Mouse (Mus musculus) bone marrow macrophage, adult 2 months (primary cell): ENCODE measurements around the gene Tmem28. TPM values are rescaled to one million over a fixed set of nuclear protein-coding genes. Genes with fewer than 3 reads are reported as not detected.

Source experiments
- H3K27ac ChIP-seq: 2 replicates; pipeline ENCODE4 v1.5.1; 2012; ENCODE audit warnings: low read depth, low read length; ENCODE audit not compliant: insufficient read depth
- H3K4me1 ChIP-seq: 2 replicates; pipeline ENCODE4 v1.6.1; 2012; ENCODE audit warnings: low read length; ENCODE audit not compliant: control insufficient read depth, insufficient read depth
- H3K4me3 ChIP-seq: 2 replicates; pipeline ENCODE4 v1.5.1; 2012; ENCODE audit warnings: mild to moderate bottlenecking, low read length, moderate library complexity; ENCODE audit not compliant: insufficient read depth
- CTCF ChIP-seq: IDR thresholded peaks from 2 replicates; pipeline ENCODE4 v1.5.1; 2012; ENCODE audit warnings: low read depth, mild to moderate bottlenecking, low read length, moderate library complexity
- POLR2A ChIP-seq: IDR thresholded peaks from 2 replicates; pipeline ENCODE4 v1.6.1; 2012; ENCODE audit warnings: mild to moderate bottlenecking, low read depth, low read length, borderline replicate concordance
- polyA plus RNA-seq: library from polyadenylated mRNA; stranded (reverse); fragments of >200 nt; gene quantifications from 2 replicates; pipeline ENCODE4 v1.2.4, GENCODE M21; 2012; ENCODE audit not compliant: missing spikeins, insufficient read depth, insufficient read length

Tmem28 gene
- polyA plus RNA-seq, 1 experiment, result not detected

GRCm38 (mm10) chrX:99872632-99873201, 51.9 kb downstream of the Tmem28 start:
- no peak overlapping the region for H3K4me3 ChIP-seq
- H3K4me1 ChIP-seq, result no peaks in the 10 kb centered on the region
- TF ChIP-seq POLR2A, result no peak
- no peak for TF ChIP-seq CTCF
- H3K27ac ChIP-seq, result no peak overlapping the region

DNA sequence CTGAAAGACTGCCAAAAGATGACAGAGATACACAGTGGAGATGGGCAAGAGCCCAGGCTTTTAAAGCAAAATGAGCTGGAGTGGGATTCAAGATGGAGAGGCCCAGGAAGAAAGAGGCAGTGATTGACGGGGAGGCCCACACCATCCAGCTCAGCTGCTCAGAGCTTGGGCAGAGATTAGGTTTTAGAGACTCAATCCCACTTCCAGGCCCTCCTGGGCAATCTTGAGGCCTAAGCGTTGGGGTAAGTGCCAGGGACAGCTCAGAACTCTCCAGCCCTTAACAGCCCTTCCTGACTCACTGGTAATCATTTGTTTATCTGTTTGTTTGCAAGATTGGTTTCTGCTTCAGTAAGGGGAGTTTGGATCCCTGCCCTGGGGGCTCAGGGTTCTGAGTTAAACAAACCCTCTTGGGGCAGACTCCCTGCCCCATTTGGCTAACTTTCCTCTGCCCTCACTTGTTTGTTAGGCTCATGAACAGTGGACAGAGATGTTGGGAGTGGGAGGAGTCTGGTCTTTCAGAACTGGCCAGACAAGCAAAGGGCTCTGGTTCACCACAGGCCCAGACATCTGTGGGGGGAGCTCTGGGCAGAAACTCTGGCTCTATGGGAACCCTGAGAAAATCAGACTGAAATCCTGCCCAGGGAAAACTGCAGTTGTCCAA, 52.6 kb downstream of the Tmem28 start:
- no peak overlapping the region for H3K27ac ChIP-seq
- TF ChIP-seq POLR2A (no peak), CTCF (no peak)
- no peaks in the 10 kb centered on the region for H3K4me1 ChIP-seq
- no peak overlapping the region for H3K4me3 ChIP-seq

DNA sequence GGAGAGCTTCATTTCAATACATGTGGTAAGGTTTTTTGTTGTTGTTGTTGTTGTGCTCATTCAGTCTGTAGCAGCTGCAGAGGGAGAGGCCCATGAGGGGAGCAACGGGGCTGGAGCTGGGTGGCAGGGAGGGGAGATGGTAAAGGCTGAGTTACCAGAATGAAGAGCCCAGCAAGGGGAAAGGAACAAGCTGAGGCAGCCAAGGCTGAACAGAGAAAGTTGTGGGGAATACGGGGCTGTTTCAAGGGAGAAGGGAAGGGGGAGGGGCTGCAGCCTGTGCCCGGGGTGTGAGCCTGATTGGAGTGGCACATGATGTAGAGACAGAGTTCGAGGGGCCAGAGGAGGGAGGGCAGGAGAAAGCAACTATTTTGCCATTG, 53.1 kb downstream of the Tmem28 start:
- Histone ChIP-seq H3K4me1 (no peaks in the 10 kb centered on the region), H3K4me3 (no peak overlapping the region), H3K27ac (no peak overlapping the region)
- TF ChIP-seq POLR2A, result no peak
- no peak for TF ChIP-seq CTCF

GRCm38 (mm10) chrX:99876781-99877180, 56.0 kb downstream of the Tmem28 start:
- Histone ChIP-seq H3K4me1 (no peaks in the 10 kb centered on the region), H3K27ac (no peak overlapping the region), H3K4me3 (no peak overlapping the region)
- no peak for TF ChIP-seq POLR2A
- TF ChIP-seq CTCF, result no peak

DNA sequence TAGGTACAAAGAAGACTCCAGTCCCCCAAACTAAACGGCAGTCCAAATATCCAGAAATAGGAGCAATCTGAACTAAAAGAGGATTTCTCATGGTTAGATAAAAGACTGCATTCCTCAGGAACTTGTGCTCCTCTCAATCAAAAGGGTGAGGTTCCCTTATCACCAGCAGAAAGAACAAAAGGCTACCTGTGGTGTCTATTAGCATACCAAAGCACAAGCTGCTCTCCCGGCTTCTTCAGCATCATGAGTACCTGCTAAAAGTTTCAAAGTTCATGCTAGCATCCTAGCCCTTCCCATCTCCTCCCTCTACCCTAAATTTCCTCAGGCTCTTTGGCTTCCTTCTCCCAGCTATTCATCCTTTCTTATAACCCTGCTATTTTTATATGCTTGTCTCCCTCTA, 62.6 kb downstream of the Tmem28 start:
- TF ChIP-seq POLR2A (no peak), CTCF (no peak)
- no peak overlapping the region for H3K4me3 ChIP-seq
- no peaks in the 10 kb centered on the region for H3K4me1 ChIP-seq
- no peak overlapping the region for H3K27ac ChIP-seq

Other genes with a start within 250 kb of the Tmem28 start
- not detected in 2 replicates for gene Eda, start 154.6 kb downstream of the Tmem28 start, polyA plus RNA-seq